Mouse (Mus musculus) neural tube, embryonic 13.5 days (tissue): ENCODE data around the gene Hacd3. TPM values are rescaled to one million over a fixed set of nuclear protein-coding genes. Genes with fewer than 3 reads are reported as not detected.
A peak's percentile ranks its signal among the peaks of the same experiment; 100 is the strongest.
"Not testable (repeated sequence)": the region's sequence is repeated elsewhere in the genome, so short reads cannot be mapped to it uniquely, and the experiment has no call there.

Experiments used
- ATAC-seq: fragments of 200-750 bp; cut with Nextera tagmentation; 2 replicates; pipeline ENCODE4 v1.8.0; 2017; ENCODE audit warnings: low read depth, mild to moderate bottlenecking, moderate TSS enrichment, moderate library complexity
- H3K27ac ChIP-seq: fragments of 300-500 bp; sonication (generic); replicated peaks from 2 replicates; pipeline ENCODE4 v1.5.1; 2015; ENCODE audit warnings: moderate library complexity, mild to moderate bottlenecking, inconsistent platforms
- H3K27me3 ChIP-seq: fragments of 300-500 bp; sonication (generic); 2 replicates; pipeline ENCODE4 v1.6.1; 2015; ENCODE audit warnings: mild to moderate bottlenecking, inconsistent platforms
- H3K36me3 ChIP-seq: fragments of 300-500 bp; sonication (generic); 2 replicates; pipeline ENCODE4 v1.6.1; 2015; ENCODE audit warnings: mild to moderate bottlenecking, inconsistent platforms
- H3K4me1 ChIP-seq: fragments of 300-500 bp; sonication (generic); replicated peaks from 2 replicates; pipeline ENCODE4 v1.6.1; 2015; ENCODE audit warnings: inconsistent platforms
- H3K4me2 ChIP-seq: fragments of 300-500 bp; sonication (generic); 2 replicates; pipeline ENCODE4 v1.6.1; 2015; ENCODE audit warnings: inconsistent platforms, mild to moderate bottlenecking, moderate library complexity
- H3K4me3 ChIP-seq: fragments of 300-500 bp; sonication (generic); 2 replicates; pipeline ENCODE4 v1.5.1; 2015; ENCODE audit warnings: mild to moderate bottlenecking, inconsistent platforms
- H3K9ac ChIP-seq: fragments of 300-500 bp; sonication (generic); 2 replicates; pipeline ENCODE4 v1.6.1; 2015; ENCODE audit warnings: moderate library complexity, mild to moderate bottlenecking, inconsistent platforms
- H3K9me3 ChIP-seq: fragments of 300-500 bp; sonication (generic); 2 replicates; pipeline ENCODE4 v1.6.1; 2016; ENCODE audit warnings: inconsistent platforms
- WGBS: fragments of 180-500 bp; shearing (Covaris S2); methylation state at CpG from one replicate; pipeline ENCODE4 v1.1.7; 2015; 5-methylcytosine and 5-hydroxymethylcytosine counted together
- polyA plus RNA-seq: library from polyadenylated mRNA; unstranded; fragments of >200 nt; fragmentation: Nextera tagmentation; extraction: Ambion mirVana; gene quantifications from 2 replicates; pipeline ENCODE4 v1.2.1, GENCODE M21; 2015

Gene Hacd3
- polyA plus RNA-seq, 1 experiment from 2014 or later, result 203 TPM

DNA sequence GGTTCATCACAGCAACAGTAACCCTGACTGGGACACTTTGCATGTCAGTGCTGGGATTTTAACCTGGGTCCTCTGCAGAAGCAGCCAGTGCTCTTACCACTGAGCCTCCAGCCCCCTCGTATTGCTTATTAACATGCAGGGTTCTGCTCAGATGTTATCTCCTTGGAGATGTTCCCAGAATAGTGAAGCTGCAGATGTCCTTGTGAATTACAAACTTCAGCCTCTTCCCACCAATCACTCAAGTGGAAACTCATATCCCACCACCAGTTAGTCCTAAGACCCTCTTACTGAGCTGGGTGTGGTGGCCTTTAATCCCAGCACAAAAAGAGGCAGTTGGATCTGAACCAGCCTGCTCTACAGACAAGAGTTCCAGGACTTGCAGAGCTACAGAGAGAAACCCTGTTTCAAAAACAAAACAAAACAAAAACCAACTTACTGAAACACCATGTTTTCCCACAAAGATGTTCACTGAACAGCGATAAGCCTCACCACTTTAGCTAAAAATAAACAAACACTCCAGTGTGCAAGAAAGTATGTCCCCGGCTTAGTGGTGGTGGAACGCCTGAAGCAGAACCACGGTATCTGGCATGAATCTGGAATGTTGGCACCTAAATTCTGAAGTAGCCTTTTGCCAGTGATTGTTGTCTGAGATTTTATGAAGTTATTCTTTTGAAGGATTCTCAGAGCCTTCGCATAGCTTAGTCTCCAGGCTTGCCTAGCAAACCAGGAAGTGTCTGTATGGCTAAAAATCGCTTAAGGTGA, 5.9 kb downstream of the Hacd3 start:
- H3K27ac ChIP-seq, result 0 out of 2 replicates have a peak overlapping the region, but pooled peaks have one; percentile 24
- 84% methylated on average over 7 of the region's 7 CpGs for WGBS
- no peak overlapping the region for H3K4me3 ChIP-seq
- no peak overlapping the region for H3K9ac ChIP-seq
- H3K27me3 ChIP-seq, result no peaks in the 10 kb centered on the region
- no peaks in the 10 kb centered on the region for H3K36me3 ChIP-seq
- no peaks in the 10 kb centered on the region for H3K9me3 ChIP-seq
- ATAC-seq, result no peak
- H3K4me1 ChIP-seq, result peaks cover 56% of the 10 kb centered on the region
- no peak overlapping the region for H3K4me2 ChIP-seq

DNA sequence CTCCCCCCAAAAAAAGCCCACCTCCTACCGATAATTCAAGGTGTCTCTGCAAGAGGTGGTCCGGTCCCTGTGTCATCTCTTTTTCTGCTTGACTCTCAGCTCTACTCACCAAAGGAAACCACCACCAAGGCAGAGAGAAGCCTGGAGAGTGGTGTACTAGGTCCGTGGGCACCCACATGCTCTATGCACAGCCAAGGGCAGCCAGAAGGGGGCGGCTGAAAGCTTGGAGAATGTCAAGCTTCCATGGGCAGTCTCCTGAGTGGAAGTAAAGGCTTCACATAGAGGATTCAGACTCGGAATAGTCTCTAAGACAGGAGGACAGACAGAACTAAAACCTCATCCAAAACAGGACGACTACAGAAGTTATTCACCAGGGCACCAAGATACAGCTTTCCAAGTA, 10.2 kb downstream of the Hacd3 start:
- H3K9me3 ChIP-seq, result no peaks in the 10 kb centered on the region
- H3K4me1 ChIP-seq, result peaks cover 13% of the 10 kb centered on the region
- no peak overlapping the region for H3K4me3 ChIP-seq
- no peak overlapping the region for H3K27ac ChIP-seq
- no peak overlapping the region for H3K9ac ChIP-seq
- no peak for ATAC-seq
- H3K36me3 ChIP-seq, result peaks cover 28% of the 10 kb centered on the region
- WGBS, result 57% methylated on average over 6 of the region's 6 CpGs
- H3K4me2 ChIP-seq, result no peak overlapping the region
- H3K27me3 ChIP-seq, result no peaks in the 10 kb centered on the region

DNA sequence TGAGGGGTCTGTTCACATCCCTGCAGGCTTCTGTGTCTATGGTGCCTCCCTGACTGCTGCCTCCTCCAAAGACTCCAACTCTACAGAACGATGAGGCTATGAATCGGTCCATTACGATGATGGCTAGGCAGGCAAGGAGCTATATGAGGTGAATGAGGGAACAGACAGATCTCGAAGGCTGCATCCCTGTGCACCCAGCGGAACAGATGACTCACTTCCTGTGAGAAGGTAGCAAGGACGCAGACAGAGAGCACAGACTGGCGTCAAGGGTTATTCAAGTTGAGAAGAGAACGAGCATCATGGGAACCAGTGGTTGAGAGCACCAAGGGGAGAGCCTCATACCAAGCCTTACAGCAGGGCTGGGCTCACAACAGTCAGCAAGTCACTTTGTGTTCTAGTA, 10.9 kb downstream of the Hacd3 start:
- Histone ChIP-seq H3K9ac (no peak overlapping the region), H3K27me3 (no peaks in the 10 kb centered on the region), H3K4me3 (no peak overlapping the region), H3K27ac (0 out of 2 replicates have a peak overlapping the region, but pooled peaks have one; percentile 23), H3K4me1 (peaks cover 6% of the 10 kb centered on the region), H3K36me3 (peaks cover 35% of the 10 kb centered on the region), H3K9me3 (no peaks in the 10 kb centered on the region), H3K4me2 (no peak overlapping the region)
- no peak for ATAC-seq
- WGBS, result 83% methylated on average over 8 of the region's 8 CpGs

DNA sequence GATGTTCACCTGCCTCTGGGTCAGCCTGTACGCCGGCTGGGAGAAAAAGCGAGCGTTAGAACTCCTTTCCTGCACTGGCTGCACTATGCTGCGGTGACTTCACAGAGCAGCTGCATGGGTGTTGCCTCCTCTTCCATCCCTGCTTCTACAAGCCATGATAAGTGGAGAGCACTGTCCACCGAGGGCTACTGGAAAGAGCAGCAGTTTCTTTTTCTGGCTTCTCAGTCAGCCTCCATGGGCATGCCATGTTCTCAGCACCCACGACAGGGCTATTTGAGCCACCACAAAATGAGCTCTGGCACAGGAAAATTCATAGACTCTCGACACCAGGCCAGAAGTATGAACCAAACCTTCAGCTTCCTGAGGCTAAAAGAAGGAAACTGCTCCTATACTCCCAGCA, 15.8 kb downstream of the Hacd3 start:
- 97% methylated on average over 8 of the region's 8 CpGs for WGBS
- Histone ChIP-seq H3K9ac (no peak overlapping the region), H3K27ac (no peak overlapping the region), H3K27me3 (no peaks in the 10 kb centered on the region), H3K36me3 (peaks cover 74% of the 10 kb centered on the region), H3K4me2 (no peak overlapping the region), H3K4me1 (no peaks in the 10 kb centered on the region), H3K4me3 (no peak overlapping the region), H3K9me3 (no peaks in the 10 kb centered on the region)
- ATAC-seq, result no peak

DNA sequence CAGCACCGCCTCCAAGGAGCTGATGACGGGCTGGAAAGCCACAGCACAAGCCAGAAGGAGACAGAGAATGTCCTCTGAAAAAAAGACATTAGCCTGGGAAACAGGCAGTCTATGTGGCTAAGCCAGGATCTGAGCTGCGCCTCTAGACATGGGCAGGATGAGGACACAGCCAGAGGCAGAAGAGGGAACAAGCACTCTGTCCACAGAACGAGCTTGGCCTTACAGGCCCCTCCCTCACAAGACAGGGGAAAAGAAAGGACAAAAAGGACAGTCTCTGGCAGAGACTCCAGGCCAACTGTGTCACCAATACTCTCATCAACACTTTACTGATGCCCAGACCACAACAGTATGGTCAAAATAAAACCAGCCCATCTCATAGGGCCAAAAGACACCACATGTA, 20.0 kb downstream of the Hacd3 start:
- Histone ChIP-seq H3K27me3 (no peaks in the 10 kb centered on the region), H3K4me2 (no peak overlapping the region), H3K36me3 (peaks cover 86% of the 10 kb centered on the region), H3K9ac (no peak overlapping the region), H3K4me3 (no peak overlapping the region), H3K27ac (no peak overlapping the region), H3K4me1 (no peaks in the 10 kb centered on the region), H3K9me3 (no peaks in the 10 kb centered on the region)
- no peak for ATAC-seq
- 67% methylated on average over 4 of the region's 4 CpGs for WGBS

DNA sequence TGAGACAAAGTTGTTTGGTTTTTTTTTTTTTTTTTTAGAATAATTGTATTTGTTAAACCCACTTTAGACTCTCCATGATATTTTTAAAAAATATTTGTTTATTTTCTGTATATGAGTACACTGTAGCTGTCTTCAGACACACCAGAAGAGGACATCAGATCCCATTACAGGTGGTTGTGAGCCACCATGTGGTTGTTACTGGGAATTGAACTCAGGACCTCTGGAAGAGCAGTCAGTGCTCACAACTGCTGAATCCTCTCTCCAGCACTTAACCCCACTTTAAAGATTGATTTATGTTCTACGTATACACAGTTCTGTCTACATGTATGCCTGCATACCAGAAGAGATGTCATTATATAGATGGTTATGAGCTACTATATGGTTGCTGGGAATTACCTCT, 26.0 kb downstream of the Hacd3 start:
- peaks cover 89% of the 10 kb centered on the region for H3K36me3 ChIP-seq
- not testable (repeated sequence) for H3K9ac ChIP-seq, H3K4me2 ChIP-seq, ATAC-seq, H3K4me3 ChIP-seq, H3K4me1 ChIP-seq, H3K9me3 ChIP-seq, H3K27ac ChIP-seq, H3K27me3 ChIP-seq
- 77% methylated on average over 1 of the region's 1 CpGs for WGBS

DNA sequence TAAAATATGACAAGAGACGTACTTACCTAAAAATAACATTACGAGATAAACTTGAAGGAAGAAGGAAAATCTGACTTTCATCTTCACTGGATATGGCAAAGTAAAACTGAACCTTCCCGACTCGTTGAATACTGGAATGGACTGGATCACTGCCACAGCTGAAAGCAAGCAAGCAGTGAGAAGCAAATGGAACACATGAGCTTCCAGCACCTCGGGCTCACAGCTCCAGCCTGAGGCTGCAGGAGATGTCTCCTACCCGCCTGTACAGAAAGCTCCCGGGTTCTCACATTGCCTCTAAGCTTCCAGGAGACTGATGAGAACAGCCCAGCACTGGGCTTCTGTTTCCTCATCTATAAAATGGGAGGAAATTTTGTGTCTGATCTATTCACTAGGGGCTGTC, 31.2 kb downstream of the Hacd3 start:
- Histone ChIP-seq H3K27me3 (no peaks in the 10 kb centered on the region), H3K4me3 (no peak overlapping the region), H3K36me3 (peaks cover 90% of the 10 kb centered on the region), H3K4me2 (no peak overlapping the region), H3K4me1 (no peaks in the 10 kb centered on the region), H3K27ac (no peak overlapping the region), H3K9me3 (no peaks in the 10 kb centered on the region), H3K9ac (no peak overlapping the region)
- 90% methylated on average over 7 of the region's 7 CpGs for whole genome bisulfite sequencing
- ATAC-seq, result no peak

DNA sequence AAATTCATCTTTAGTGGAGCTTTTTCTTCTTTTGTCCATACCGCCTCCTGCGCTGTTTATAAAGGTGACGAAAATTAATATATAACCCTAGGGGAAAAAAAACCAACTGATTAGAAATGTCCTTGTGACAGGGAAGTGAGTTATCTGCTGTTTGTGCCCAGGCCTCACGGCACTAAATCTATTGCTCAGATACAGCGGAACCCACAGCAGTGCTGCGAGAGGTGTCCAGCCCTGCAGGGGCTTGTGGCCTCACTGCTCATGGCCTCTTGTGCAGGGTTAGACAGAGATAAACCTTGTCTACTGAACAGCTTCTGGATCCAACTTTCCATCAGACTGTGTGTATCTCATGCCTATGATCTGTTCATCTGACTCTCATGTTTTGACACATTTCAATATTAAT, 33.0 kb downstream of the Hacd3 start:
- H3K4me3 ChIP-seq, result no peak overlapping the region
- H3K36me3 ChIP-seq, result peaks cover 92% of the 10 kb centered on the region
- no peaks in the 10 kb centered on the region for H3K9me3 ChIP-seq
- no peak overlapping the region for H3K27ac ChIP-seq
- ATAC-seq, result no peak
- no peak overlapping the region for H3K9ac ChIP-seq
- H3K4me1 ChIP-seq, result no peaks in the 10 kb centered on the region
- no peaks in the 10 kb centered on the region for H3K27me3 ChIP-seq
- H3K4me2 ChIP-seq, result no peak overlapping the region
- WGBS, result 90% methylated on average over 6 of the region's 6 CpGs

DNA sequence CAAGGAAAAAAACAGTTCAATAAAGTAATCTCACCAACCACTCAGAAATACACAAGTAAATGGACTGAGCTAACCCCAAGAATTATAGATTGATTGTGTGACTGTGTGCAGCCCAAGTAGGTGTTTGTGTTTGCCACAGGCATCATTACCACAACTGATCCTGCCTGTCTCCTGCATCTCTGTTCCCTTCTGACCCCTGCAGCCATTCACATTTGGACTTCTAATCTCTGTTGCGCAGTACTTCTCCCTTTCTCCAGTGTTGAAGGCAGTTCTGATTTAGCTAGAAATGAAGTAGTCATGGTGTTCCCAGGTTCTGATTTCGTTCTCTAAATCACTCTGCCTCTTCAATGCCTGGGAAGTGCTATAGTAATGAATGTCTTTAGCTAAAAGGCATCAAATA, 33.8 kb downstream of the Hacd3 start:
- 95% methylated on average over 2 of the region's 2 CpGs for WGBS
- Histone ChIP-seq H3K4me2 (no peak overlapping the region), H3K36me3 (peaks cover 91% of the 10 kb centered on the region), H3K9ac (no peak overlapping the region), H3K27me3 (no peaks in the 10 kb centered on the region), H3K4me3 (no peak overlapping the region), H3K4me1 (no peaks in the 10 kb centered on the region), H3K9me3 (no peaks in the 10 kb centered on the region), H3K27ac (no peak overlapping the region)
- no peak for ATAC-seq

DNA sequence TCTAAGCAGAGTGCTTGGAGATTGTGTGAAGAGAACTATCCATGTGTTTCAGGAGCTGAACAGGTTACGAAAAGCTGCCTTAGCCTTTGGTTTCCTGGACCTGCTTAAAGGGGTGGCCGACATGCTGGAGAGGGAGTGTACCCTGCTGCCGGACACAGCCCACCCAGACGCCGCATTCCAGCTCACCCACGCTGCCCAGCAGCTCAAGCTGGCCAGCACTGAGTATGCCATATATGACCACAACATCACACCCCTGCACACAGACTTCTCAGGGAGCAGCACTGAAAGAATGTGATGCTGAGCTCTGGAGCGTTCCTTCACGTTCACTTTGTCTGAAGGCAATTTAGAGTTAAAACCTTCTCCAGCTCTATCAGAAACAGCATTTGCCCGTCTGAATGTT, 35.7 kb downstream of the Hacd3 start:
- Histone ChIP-seq H3K9ac (no peak overlapping the region), H3K4me2 (no peak overlapping the region), H3K9me3 (no peaks in the 10 kb centered on the region), H3K4me3 (no peak overlapping the region), H3K4me1 (no peaks in the 10 kb centered on the region), H3K27me3 (no peaks in the 10 kb centered on the region), H3K27ac (no peak overlapping the region), H3K36me3 (peaks cover 92% of the 10 kb centered on the region)
- WGBS, result 95% methylated on average over 9 of the region's 9 CpGs
- ATAC-seq, result no peak

DNA sequence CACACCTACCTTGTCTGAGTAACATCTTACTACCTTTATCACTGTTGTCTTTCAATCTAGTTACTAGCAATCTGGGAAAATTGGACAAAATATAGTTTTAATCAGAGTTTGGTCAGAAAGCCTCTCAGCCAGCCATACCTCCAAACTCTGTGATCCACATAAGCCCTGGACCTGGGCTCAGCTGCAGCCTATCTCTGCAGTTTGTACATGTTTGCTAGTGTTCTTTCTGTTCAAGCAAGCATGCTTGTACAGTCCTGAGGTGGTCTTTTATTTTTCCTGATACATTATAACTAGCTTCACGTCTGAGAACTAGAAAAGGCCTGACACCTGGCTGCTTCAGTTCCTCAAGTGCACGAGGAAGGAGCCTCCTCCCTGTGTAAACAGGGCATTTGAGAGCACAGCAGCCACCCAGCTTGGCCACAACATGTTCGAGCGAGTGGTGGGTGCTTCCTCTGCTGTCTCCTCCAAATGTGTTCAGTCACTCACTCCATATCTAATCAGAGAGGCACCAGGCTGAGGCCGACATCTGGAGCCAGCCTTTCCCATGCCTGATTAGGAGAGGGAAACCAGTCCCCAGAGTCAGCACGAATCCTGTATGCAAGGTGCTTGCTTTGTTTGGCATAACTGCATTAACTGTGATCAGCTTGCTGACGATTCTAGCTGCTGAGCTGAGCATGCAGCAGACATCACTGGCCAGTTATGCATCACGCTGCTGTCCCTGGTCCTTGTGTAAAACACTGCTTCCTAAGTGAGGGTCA, 36.3 kb downstream of the Hacd3 start:
- peaks cover 92% of the 10 kb centered on the region for H3K36me3 ChIP-seq
- no peak overlapping the region for H3K9ac ChIP-seq
- no peaks in the 10 kb centered on the region for H3K9me3 ChIP-seq
- no peaks in the 10 kb centered on the region for H3K4me1 ChIP-seq
- no peak overlapping the region for H3K4me2 ChIP-seq
- ATAC-seq, result no peak
- 83% methylated on average over 8 of the region's 8 CpGs for WGBS
- H3K27ac ChIP-seq, result no peak overlapping the region
- H3K4me3 ChIP-seq, result no peak overlapping the region
- no peaks in the 10 kb centered on the region for H3K27me3 ChIP-seq

DNA sequence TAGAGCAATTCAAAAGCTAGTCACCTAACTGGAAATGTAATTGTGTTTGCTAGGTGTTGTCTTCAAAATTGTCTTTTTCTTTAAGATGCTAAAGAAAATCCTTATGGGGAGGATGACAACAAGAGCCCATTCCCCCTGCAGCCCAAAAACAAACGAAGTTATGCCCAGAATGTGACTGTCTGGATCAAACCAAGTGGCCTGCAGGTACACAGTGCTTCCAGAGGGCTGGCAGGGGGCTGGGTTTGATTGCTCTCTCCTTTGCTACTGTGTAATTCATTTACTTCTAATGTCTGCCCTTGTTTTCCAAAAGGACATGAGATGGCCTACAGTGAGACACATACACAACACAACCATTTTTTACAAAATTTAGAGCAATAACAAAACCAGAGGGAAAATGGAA, 39.6 kb downstream of the Hacd3 start:
- Histone ChIP-seq H3K27me3 (no peaks in the 10 kb centered on the region), H3K4me3 (no peak overlapping the region), H3K9me3 (no peaks in the 10 kb centered on the region), H3K4me1 (no peaks in the 10 kb centered on the region), H3K4me2 (no peak overlapping the region), H3K27ac (no peak overlapping the region), H3K36me3 (peaks cover 94% of the 10 kb centered on the region), H3K9ac (no peak overlapping the region)
- 71% methylated on average over 1 of the region's 1 CpGs for WGBS
- ATAC-seq, result no peak
